Mouse (Mus musculus): Measurements from ENCODE around the gene Txnrd3. TPM values are rescaled to one million over a fixed set of nuclear protein-coding genes. Genes with fewer than 3 reads are reported as not detected.

Gene Txnrd3
- total and polyA plus RNA-seq, 3 experiments, result 10.5 to 15.3 (median 13.5) TPM

DNA sequence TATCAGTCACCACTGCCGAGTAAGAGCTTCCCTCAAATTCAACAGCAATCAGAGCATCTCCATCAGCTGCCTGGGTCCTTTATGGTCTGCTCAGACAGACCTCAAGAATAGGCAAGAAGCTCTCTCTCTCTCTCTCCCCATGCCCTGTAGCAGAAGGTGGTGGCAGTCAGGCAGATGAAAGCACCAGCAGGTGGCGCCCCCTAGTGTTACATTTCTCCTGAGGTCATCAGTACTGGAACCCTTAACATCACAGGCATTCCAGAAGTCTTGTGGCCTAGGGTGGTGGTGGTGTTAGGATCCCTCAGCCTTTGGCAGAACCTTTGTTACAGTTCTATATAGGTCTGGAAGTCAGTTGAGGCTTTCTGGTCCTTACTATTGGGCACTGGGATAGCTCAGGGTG is 4.8 kb upstream of the Txnrd3 start:
- intact Hi-C loops (cut with DNase I), result no loop called here
- Histone ChIP-seq H3K36me3 (ENCODE audit: control insufficient read depth, insufficient read depth, low read length) (no peaks in the 10 kb centered on the region), H3K79me2 (replicated peaks; ENCODE audit: control insufficient read depth, insufficient read depth, low read length) (no peaks in the 10 kb centered on the region), H3K27ac (no peak overlapping the region), H3K27me3 (ENCODE audit: control insufficient read depth, insufficient read depth, low read length) (no peaks in the 10 kb centered on the region), H3K9ac (ENCODE audit: low read depth, low read length) (no peak overlapping the region), H3K4me3 (no peak overlapping the region), H3K4me1 (ENCODE audit: control insufficient read depth, insufficient read depth, low read length) (peaks cover 2% of the 10 kb centered on the region)
- WGBS, result 61% methylated on average over 2 of the region's 2 CpGs
- peak in 1 of 2 experiments; percentile 43 for DNase-seq
- TF ChIP-seq POLR2A (IDR thresholded peaks at IDR 0.05; ENCODE audit: insufficient read depth, low read depth, low read length) (no peak), EP300 (IDR thresholded peaks at IDR 0.05; ENCODE audit: insufficient read depth, low read depth, low read length) (no peak), CTCF (IDR thresholded peaks at IDR 0.05) (peak; percentile 68)

DNA sequence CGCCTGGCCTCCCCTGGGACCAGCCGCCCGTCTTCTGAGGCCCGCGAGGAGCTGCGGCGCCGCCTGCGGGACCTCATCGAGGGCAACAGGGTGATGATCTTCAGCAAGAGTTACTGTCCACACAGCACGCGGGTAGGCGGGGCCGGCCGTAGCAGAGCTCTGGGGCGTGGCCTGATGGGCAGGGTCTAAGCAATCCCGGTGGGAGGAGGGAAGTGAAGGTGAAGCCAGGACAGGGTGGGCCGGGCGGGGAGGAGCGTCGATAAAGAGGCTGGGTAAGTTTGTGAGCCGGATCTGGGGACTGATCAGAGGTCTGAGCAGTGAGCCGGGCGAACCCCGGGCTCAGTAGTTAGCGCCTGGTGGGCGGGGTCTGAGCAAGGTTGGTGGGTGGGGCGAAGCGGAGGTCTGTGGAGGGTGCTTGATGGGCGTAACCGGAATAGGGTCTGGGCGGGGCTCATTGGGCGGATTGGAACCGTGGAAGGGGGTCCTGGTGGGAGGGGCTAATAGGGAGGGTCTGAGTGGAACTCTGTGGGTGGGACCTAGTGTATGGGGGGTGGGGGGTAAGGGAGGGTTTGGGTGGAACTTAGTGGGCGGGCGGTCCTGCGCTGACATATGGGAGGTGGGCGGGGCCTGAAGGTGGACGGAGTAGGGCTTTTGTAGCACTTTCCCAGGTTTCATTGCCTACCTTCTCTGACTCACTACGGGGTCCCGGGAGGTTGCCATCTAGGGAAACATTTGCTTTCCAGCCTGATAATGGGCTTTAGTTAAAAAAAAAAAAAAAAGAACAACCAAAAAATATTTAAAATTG is 685 bp downstream of the Txnrd3 start:
- Histone ChIP-seq H3K9ac (ENCODE audit: low read depth, low read length) (peak overlapping the region; percentile 70), H3K79me2 (replicated peaks; ENCODE audit: control insufficient read depth, insufficient read depth, low read length) (no peaks in the 10 kb centered on the region), H3K27me3 (ENCODE audit: control insufficient read depth, insufficient read depth, low read length) (no peaks in the 10 kb centered on the region), H3K4me1 (ENCODE audit: control insufficient read depth, insufficient read depth, low read length) (0 out of 2 replicates have a peak, but pooled peaks cover 1% of the 10 kb centered on the region), H3K27ac (peak overlapping the region; percentile 89), H3K4me3 (peak overlapping the region; percentile 90), H3K36me3 (ENCODE audit: control insufficient read depth, insufficient read depth, low read length) (no peaks in the 10 kb centered on the region)
- TF ChIP-seq EP300 (IDR thresholded peaks at IDR 0.05; ENCODE audit: insufficient read depth, low read depth, low read length), result no peak
- intact Hi-C loops (cut with DNase I), result loop anchor here (1.0 kb wide), 1 partner anchor 49 kb away; the partner anchor contains the start of gene Chchd6
- DNase-seq, result peak; percentile 92 to 95
- WGBS, result under 1% methylated on average over 40 of the region's 41 CpGs

DNA sequence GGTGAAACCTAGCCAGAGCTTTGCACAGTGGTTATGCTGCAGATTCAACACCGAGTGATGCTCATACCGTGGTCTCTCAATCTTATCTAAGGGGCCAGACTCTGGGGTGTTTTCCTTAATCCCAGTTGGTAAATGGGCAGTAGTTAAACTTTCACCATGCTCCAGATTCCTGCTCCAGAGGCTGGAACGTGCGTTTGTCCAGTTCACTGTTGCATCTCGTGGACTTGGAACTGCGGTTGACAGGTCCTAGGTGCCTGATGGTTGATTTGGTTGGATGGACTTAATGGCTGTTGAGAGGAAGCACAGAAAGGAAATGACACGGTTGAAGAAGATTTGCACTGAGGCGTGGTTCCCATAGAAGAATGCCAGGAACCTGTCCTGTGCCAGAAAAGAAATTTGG is 6.1 kb downstream of the Txnrd3 start:
- no peak for DNase-seq
- Histone ChIP-seq H3K79me2 (replicated peaks; ENCODE audit: control insufficient read depth, insufficient read depth, low read length) (no peaks in the 10 kb centered on the region), H3K27me3 (ENCODE audit: control insufficient read depth, insufficient read depth, low read length) (no peaks in the 10 kb centered on the region), H3K4me3 (no peak overlapping the region), H3K4me1 (ENCODE audit: control insufficient read depth, insufficient read depth, low read length) (peaks cover 1% of the 10 kb centered on the region; the same call in 1 of the 2 replicates), H3K27ac (no peak overlapping the region), H3K36me3 (ENCODE audit: control insufficient read depth, insufficient read depth, low read length) (no peaks in the 10 kb centered on the region), H3K9ac (ENCODE audit: low read depth, low read length) (no peak overlapping the region)
- TF ChIP-seq EP300 (IDR thresholded peaks at IDR 0.05; ENCODE audit: insufficient read depth, low read depth, low read length) (no peak), CTCF (IDR thresholded peaks at IDR 0.05) (no peak), POLR2A (IDR thresholded peaks at IDR 0.05; ENCODE audit: insufficient read depth, low read depth, low read length) (no peak)
- intact Hi-C loops (cut with DNase I), result no loop called here
- WGBS, result 70% methylated on average over 8 of the region's 8 CpGs

DNA sequence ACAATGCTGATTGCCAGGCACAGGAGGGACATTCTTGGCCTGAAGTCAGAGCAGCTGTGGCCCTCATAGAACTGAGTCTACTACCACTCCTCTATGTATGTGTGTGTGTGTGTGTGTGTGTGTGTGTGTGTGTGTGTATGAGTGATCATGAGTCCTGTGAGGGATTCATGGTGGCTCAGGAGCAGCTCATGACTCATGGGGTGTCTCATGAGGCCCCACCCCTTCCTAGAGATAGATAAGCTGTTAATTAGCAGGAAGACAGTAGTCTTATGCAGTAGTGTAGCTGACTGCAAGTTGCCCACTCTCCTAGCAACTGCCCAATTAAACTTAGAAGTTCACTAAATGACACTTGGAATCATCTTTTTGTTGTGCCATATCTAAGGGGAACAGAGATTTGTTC is 8.0 kb downstream of the Txnrd3 start:
- TF ChIP-seq CTCF (IDR thresholded peaks at IDR 0.05) (no peak), POLR2A (IDR thresholded peaks at IDR 0.05; ENCODE audit: insufficient read depth, low read depth, low read length) (no peak), EP300 (IDR thresholded peaks at IDR 0.05; ENCODE audit: insufficient read depth, low read depth, low read length) (no peak)
- Histone ChIP-seq H3K4me3 (no peak overlapping the region), H3K27me3 (ENCODE audit: control insufficient read depth, insufficient read depth, low read length) (no peaks in the 10 kb centered on the region), H3K27ac (no peak overlapping the region), H3K36me3 (ENCODE audit: control insufficient read depth, insufficient read depth, low read length) (no peaks in the 10 kb centered on the region), H3K79me2 (replicated peaks; ENCODE audit: control insufficient read depth, insufficient read depth, low read length) (no peaks in the 10 kb centered on the region), H3K9ac (ENCODE audit: low read depth, low read length) (no peak overlapping the region), H3K4me1 (ENCODE audit: control insufficient read depth, insufficient read depth, low read length) (peaks cover 1% of the 10 kb centered on the region; the same call in 1 of the 2 replicates)
- DNase-seq, result no peak
- intact Hi-C loops (cut with DNase I), result no loop called here

DNA sequence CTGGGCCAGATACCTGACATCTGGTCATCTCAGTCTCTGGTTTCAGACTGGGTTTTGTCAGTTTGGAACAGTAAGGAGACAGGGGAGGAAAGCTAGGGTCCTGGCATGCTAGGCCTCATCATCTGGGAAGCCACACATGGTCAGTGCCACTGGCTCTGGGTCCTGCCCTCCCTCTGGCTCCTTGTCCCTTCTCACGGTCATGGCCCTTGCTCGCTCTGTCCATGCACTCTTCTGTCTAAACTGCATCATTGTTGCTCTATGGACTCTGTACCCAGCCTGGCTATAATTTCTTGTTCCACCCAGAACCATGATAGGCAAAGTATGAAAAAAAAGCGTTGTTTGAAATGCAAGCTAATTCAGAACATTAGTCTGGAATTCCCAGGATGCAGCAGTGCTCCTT is 11.2 kb downstream of the Txnrd3 start:
- TF ChIP-seq EP300 (IDR thresholded peaks at IDR 0.05; ENCODE audit: insufficient read depth, low read depth, low read length) (no peak), POLR2A (IDR thresholded peaks at IDR 0.05; ENCODE audit: insufficient read depth, low read depth, low read length) (no peak), CTCF (IDR thresholded peaks at IDR 0.05) (no peak)
- peaks cover 4% of the 10 kb centered on the region for H3K4me1 ChIP-seq (ENCODE audit: control insufficient read depth, insufficient read depth, low read length)
- H3K9ac ChIP-seq (ENCODE audit: low read depth, low read length), result no peak overlapping the region
- H3K36me3 ChIP-seq (ENCODE audit: control insufficient read depth, insufficient read depth, low read length), result no peaks in the 10 kb centered on the region
- intact Hi-C loops (cut with DNase I), result no loop called here
- no peak overlapping the region for H3K4me3 ChIP-seq
- H3K27ac ChIP-seq, result no peak overlapping the region
- DNase-seq, result no peak
- no peaks in the 10 kb centered on the region for H3K79me2 ChIP-seq (replicated peaks; ENCODE audit: control insufficient read depth, insufficient read depth, low read length)
- H3K27me3 ChIP-seq (ENCODE audit: control insufficient read depth, insufficient read depth, low read length), result no peaks in the 10 kb centered on the region
- 93% methylated on average over 3 of the region's 3 CpGs for WGBS

DNA sequence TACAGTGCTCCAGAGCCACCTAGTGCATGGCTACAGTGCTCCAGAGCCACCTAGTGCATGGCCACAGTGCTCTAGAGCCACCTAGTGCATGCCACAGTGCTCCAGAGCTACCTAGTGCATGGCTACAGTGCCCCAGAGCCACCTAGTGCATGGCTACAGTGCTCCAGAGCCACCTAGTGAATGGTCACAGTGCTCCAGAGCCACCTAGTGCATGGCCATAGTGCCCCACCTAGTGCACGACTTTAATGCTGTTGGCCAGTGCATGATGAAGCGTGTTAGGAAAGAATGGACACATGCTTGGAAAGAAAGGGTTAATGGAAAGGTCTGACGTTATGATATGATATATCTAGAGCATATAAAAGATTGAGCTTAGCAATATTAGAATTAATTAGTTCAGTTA is 14.6 kb downstream of the Txnrd3 start:
- H3K4me1 ChIP-seq (ENCODE audit: control insufficient read depth, insufficient read depth, low read length), result peaks cover 7% of the 10 kb centered on the region

More for the DNA sequence above, 14.6 kb downstream of the Txnrd3 start:
- Histone ChIP-seq H3K4me3 (no peak overlapping the region), H3K27ac (no peak overlapping the region; the same call in 1 of the 2 replicates), H3K79me2 (replicated peaks; ENCODE audit: control insufficient read depth, insufficient read depth, low read length) (no peaks in the 10 kb centered on the region), H3K9ac (ENCODE audit: low read depth, low read length) (no peak overlapping the region), H3K36me3 (ENCODE audit: control insufficient read depth, insufficient read depth, low read length) (no peaks in the 10 kb centered on the region), H3K27me3 (ENCODE audit: control insufficient read depth, insufficient read depth, low read length) (no peaks in the 10 kb centered on the region)
- TF ChIP-seq POLR2A (IDR thresholded peaks at IDR 0.05; ENCODE audit: insufficient read depth, low read depth, low read length) (no peak), CTCF (IDR thresholded peaks at IDR 0.05) (peak; percentile 20; the same call in 1 of the 2 replicates)
- DNase-seq, result no peak
- intact Hi-C loops (cut with DNase I), result no loop called here
- WGBS, result 67% methylated on average over 3 of the region's 3 CpGs

Measured in heart, adult 2 months (tissue).